Comparison of ENCODE assay signal across 1 mouse cellular context in the genomic region with DNA sequence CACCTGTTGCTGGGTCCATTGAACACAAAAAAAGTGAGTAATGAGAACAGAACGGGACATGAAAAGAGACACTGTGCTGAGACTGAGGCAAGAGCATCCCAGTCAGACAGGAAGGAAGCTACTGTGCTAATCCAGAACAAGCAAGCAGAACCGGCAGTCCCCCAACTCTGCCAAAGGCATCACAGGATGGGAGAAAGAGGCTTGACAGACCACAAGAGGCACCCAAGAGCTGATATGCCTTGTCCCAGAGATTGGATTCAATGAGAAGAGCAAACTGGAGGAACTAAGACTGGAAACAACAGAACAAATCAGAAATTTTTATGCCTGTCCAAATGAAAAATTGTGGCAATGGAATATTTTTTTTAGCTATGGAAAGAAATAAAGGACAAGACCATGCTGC.
TF ChIP-seq lines count a peak whose summit lies in the region.

No protein-coding gene starts in this region.

TF ChIP-seq in MEL, 35 proteins besides CTCF, POLR2A, EP300 and RAD21 (continued from another document):
- no peak for TF ChIP-seq HCFC1 (IDR thresholded peaks at IDR 0.05; ENCODE audit: low read depth, low read length)
